Mouse (Mus musculus) frontal cortex, adult (tissue): Measurements from ENCODE around the gene Tshr.
"Not testable (repeated sequence)": the region's sequence is repeated elsewhere in the genome, so short reads cannot be mapped to it uniquely, and the experiment has no call there.

Source experiments
- ATAC-seq: cut with Nextera tagmentation; 2 replicates; pipeline ENCODE4 v1.9.2; 2017; ENCODE audit warnings: mild to moderate bottlenecking, moderate library complexity, mixed read lengths; ENCODE audit not compliant: low TSS enrichment

Tshr gene

GRCm38 (mm10) chr12:91384281-91385017 lies at the start of gene Tshr, which contains the start of gene Cep128:
TSS of gene Tshr (plus strand) at chr12:91384563.
TSS of gene Cep128 (minus strand) at chr12:91384409.
- peak; percentile 100 for ATAC-seq

DNA sequence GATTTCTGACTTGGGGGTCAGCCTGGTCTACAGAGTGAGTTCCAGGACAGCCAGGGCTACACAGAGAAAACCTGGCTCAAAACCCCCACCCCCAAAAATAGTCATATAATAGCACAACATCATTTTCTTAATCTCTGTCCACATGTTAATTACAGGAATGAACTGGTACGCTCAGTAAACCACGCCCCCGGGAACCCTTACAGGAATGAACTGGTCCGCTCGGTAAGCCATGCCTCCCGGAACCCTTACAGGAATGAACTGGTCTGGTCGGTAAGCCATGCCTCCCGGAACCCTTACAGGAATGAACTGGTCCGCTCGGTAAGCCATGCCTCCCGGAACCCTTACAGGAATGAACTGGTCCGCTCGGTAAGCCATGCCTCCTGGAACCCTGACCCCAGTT lies 45.7 kb upstream of the Tshr start:
- not testable (repeated sequence) for ATAC-seq

- ATAC-seq = no peak
These were observed 30.6 kb upstream of the Tshr start for GRCm38 (mm10) chr12:91353783-91354182.

DNA sequence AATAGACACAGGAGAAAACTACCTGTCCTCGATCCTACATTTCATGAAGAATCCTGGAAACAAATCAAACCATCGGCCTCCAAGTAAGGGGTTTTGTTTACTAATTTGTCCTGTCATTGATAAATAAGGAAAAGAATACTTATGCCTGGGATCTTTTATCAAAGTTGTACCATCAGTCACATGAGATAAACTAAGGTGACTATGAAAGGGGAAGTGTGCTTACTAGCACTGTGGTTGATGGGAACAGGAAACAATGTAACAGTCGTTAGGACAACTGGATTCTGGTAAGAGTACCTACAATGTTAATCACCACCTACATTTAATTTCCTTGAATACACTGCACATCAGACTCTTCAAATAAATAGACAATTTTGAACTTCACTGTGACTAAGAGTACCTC lies 15.2 kb upstream of the Tshr start:
- ATAC-seq = no peak

DNA sequence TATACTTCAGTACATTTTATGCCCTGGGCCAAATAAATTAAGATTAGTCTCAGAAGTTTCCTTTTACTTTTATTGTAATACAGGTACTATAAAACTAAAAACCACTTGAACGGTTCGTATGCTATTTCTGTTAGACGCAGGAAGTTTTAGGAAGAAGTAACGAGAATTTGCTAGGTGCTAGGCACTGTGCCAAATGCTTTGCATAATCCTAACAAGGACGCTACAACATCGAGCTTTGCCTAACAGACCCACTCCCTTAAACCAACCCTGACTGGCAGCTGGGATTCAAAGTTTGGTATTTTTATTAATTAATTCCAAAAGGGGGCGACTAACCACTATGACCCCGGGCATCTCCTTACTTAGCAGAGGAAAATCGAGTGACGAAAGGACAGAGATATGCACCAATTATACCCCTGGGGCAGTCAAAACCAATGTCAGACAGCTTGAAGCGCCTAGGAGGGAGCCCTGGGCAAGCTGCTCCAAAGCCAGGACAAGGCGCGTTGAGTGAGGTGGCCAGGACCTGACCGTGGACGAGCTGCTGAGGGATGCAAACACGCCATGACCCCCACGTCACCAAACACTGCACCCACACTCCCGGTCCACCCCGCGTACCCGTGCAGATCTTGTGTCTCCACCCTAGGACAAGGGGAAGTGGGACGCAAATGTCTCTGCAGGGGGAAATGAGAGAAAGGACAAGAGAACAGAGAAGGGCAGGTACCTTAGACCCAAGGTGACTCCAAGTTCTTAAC lies 673 bp upstream of the Tshr start:
- no peak; the same call in 1 of the 2 replicates for ATAC-seq

GRCm38 (mm10) chr12:91400232-91401048 lies 16.1 kb downstream of the Tshr start:
- peak; percentile 100 for ATAC-seq

DNA sequence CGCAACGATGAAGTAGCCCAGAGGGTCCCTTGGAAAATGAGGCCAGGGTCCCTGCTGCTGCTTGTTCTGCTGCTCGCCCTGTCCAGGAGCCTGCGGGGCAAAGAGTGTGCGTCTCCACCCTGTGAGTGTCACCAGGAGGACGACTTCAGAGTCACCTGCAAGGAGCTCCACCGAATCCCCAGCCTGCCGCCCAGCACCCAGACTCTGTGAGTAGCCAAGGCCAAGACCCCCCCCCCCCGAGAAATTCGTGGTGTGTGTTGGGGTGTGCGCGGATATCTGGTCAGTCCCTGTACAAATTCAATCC lies 16.6 kb downstream of the Tshr start:
- no peak for ATAC-seq

DNA sequence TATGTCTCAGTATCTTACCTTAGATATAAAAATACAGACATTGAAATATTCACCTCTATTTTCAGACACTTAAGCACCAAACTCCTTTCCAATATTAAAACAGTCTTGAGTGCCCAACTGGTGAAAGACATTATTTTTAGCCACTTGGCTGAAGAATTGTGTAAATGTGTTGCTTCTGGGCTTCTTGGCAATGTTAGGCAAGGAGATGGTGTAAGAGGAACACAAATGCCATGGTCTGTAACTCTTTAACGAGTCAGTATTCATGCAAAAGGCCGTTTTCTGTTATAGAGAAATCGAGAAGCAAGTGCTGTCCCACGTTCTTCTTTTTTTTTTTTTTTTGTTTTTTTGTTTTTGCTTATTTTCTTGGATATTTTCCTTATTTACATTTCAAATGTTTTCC lies 25.9 kb downstream of the Tshr start:
- no peak for ATAC-seq

DNA sequence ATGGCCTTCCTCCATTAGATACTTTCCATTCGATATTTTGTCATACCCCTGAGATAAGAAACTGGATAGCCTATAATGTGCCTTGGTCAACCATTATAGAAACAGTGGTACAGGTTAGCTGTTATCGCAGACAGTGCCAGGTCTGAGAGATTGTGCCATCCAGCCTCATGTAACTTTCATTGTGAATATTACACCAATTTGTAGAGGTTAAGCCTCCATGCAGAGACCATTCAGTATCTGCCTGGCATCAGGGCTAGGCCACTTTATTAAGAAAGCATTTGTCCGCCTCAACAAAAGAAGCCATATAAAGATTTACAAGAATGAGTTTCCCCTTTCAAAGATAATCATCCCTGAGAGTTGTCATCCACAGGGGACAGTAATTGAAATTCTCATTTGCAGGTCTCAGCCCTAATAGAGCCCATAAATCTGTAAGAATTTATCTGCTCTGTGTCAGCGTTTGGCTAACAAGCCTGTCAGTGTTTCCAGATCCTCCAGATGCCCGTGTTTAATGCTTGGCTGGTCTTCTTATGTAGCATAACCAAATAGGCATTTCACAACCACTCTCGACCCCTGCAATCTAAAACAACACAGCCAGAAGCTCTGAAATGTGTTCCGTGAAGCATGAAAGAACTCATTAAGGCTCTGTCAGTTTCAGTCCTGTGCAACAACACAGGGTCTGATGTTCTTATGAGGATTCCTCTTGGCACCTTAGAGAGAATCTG lies 28.3 kb downstream of the Tshr start:
- ATAC-seq = no peak

DNA sequence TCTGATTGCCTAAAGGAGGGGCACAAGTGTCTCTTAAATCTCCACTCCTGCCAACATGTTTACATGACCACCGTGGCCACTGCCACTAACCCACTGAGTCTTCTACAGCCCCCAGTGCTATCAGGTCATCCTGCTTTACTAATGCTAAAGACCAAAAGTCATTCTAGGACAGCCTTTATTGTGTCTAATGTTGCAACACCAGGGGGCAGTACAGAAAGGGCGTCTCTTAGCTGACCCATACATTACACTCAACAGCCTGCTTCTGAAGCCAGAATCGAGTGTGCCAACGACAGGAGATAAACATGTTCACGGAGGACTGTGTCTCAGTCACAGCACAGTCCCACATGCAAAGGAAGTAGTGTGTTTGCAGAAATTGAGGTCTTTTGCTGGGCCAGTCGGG lies 30.7 kb downstream of the Tshr start:
- no peak for ATAC-seq

- no peak for ATAC-seq
These were observed 32.5 kb downstream of the Tshr start for GRCm38 (mm10) chr12:91416828-91417227.

GRCm38 (mm10) chr12:91418791-91419190 lies 34.4 kb downstream of the Tshr start:
- no peak for ATAC-seq

- ATAC-seq = no peak
These were observed 36.9 kb downstream of the Tshr start for GRCm38 (mm10) chr12:91421272-91421671.

DNA sequence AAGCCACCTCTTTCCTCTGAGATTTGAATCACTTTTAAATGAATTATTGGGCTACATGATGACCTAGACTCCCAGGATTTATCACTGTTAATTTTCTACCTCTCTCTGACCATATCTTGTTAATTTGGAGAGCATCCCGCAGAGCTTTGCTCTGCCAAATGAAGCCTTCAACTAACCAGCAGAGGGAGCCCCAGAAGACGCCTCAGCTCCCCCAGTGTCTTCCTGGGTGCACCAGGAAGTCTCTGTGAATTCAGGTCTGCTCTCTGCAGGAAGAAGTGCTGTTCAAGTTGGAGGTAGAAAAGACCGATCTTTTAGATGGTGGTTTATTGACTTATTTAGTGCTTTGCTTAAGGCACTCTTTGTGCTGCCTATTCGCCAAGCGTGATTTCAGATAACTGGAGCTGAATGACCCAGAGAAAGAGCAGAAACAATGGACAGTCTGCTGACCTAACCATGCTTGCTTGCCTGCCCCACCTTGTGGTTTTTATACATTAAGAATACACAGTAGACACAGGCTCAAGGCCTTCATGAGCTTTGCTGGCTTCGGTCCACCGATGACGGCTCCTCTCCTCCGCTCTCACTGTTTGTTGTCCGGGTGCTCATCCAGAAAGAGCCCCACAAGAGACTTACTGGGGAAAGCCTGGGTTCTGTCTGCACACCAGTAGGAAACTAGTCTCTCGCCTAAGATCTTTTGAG lies 38.9 kb downstream of the Tshr start:
- ATAC-seq = peak; percentile 95

- no peak for ATAC-seq
These were observed 42.1 kb downstream of the Tshr start for GRCm38 (mm10) chr12:91426499-91426898.

- ATAC-seq = no peak
These were observed 42.8 kb downstream of the Tshr start for GRCm38 (mm10) chr12:91427129-91427528.

DNA sequence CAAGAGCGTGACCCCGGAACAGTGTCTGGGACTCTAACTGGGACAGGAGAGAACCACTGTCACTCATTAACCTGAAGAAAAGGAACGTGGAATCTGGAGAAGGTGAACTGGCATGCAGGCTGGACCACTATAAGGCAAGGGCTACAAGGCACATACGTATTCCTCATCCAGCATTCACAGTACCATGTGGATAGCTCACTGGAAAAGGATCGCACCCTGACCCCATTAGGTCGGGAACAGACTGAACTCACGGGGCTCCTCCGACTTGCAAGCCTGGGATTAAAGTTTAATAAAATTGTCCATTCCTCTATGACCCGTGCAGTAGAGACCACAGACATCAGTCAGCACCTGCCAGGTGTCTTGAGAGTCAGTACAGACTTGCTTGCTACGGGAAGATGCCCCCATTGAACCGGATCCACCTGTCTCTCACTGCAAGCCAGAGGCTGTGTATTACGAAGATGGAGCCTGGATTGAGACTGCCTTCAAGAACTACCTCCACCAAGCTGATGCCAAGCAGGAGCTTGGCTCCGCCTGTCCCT lies 97.9 kb downstream of the Tshr start:
- no peak for ATAC-seq

- ATAC-seq = no peak
These were observed 102.0 kb downstream of the Tshr start for GRCm38 (mm10) chr12:91486342-91486741.

DNA sequence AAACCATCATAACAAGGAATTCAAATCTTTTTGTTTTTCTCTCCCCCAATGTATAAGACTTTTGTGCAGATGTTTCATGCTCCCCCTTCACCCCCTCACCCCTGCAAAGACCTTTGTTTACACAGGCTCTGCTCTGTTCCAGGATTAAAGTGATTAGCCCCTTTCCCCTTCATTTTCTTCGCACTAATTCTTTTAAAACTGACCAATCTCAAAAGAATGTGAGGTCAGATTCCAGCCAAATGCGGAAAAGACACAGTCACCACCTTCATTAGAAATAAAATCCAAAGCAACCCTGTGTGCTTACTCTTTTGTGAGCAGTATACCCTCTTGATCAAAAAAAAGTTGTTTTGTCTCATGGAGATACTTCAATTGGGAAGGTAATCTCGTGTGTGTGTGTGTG lies 104.0 kb downstream of the Tshr start:
- ATAC-seq = no peak

- ATAC-seq = no peak
These were observed 111.3 kb downstream of the Tshr start for GRCm38 (mm10) chr12:91495497-91496225.
